Mouse (Mus musculus) embryonic facial prominence, embryonic 15.5 days (tissue): ENCODE results near the gene Nop10. TPM values are rescaled to one million over a fixed set of nuclear protein-coding genes. Genes with fewer than 3 reads are reported as not detected.

Experiments used
- ATAC-seq: fragments of 200-750 bp; cut with Nextera tagmentation; 2 replicates; pipeline ENCODE4 v1.8.0; 2017; ENCODE audit warnings: low read depth, moderate TSS enrichment; ENCODE audit not compliant: insufficient number of reproducible peaks, low FRiP score, low TSS enrichment
- H3K27ac ChIP-seq: fragments of 300-500 bp; sonication (generic); replicated peaks from 2 replicates; pipeline ENCODE4 v1.5.1; 2015; ENCODE audit warnings: mild to moderate bottlenecking, inconsistent platforms
- H3K27me3 ChIP-seq: fragments of 300-500 bp; sonication (generic); 2 replicates; pipeline ENCODE4 v1.6.1; 2015; ENCODE audit warnings: inconsistent platforms
- H3K36me3 ChIP-seq: fragments of 300-500 bp; sonication (generic); 2 replicates; pipeline ENCODE4 v1.6.1; 2015; ENCODE audit warnings: mild to moderate bottlenecking, inconsistent platforms
- H3K4me1 ChIP-seq: fragments of 300-500 bp; sonication (generic); 2 replicates; pipeline ENCODE4 v1.6.1; 2015; ENCODE audit warnings: inconsistent platforms
- H3K4me2 ChIP-seq: fragments of 300-500 bp; sonication (generic); replicated peaks from 2 replicates; pipeline ENCODE4 v1.6.1; 2015; ENCODE audit warnings: mild to moderate bottlenecking, inconsistent platforms
- H3K4me3 ChIP-seq: fragments of 300-500 bp; sonication (generic); replicated peaks from 2 replicates; pipeline ENCODE4 v1.5.1; 2015; ENCODE audit warnings: mild to moderate bottlenecking, inconsistent platforms
- H3K9ac ChIP-seq: fragments of 300-500 bp; sonication (generic); 2 replicates; pipeline ENCODE4 v1.6.1; 2015; ENCODE audit warnings: inconsistent platforms
- H3K9me3 ChIP-seq: fragments of 300-500 bp; sonication (generic); replicated peaks from 2 replicates; pipeline ENCODE4 v1.6.1; 2016; ENCODE audit warnings: inconsistent platforms
- WGBS: fragments of 180-500 bp; shearing (Covaris S2); methylation state at CpG from one replicate; pipeline ENCODE4 v1.1.7; 2015; 5-methylcytosine and 5-hydroxymethylcytosine counted together
- polyA plus RNA-seq: library from polyadenylated mRNA; unstranded; fragments of >200 nt; fragmentation: Nextera tagmentation; extraction: Ambion mirVana; gene quantifications from 2 replicates; pipeline ENCODE4 v1.2.1, GENCODE M21; 2015

The Nop10 gene
- polyA plus RNA-seq, 1 experiment from 2014 or later = 206 TPM

GRCm38 (mm10) chr2:112287059-112287458, 25.3 kb downstream of the Nop10 start:
- 66% methylated on average over 4 of the region's 4 CpGs for WGBS
- H3K4me2 ChIP-seq = no peak overlapping the region
- H3K27ac ChIP-seq = no peak overlapping the region
- H3K36me3 ChIP-seq = no peaks in the 10 kb centered on the region
- no peak overlapping the region for H3K9ac ChIP-seq
- H3K27me3 ChIP-seq = no peaks in the 10 kb centered on the region
- H3K4me3 ChIP-seq = no peak overlapping the region
- H3K9me3 ChIP-seq = no peaks in the 10 kb centered on the region
- peaks cover 8% of the 10 kb centered on the region for H3K4me1 ChIP-seq
- no peak for ATAC-seq

- H3K9ac ChIP-seq = no peak overlapping the region
- peaks cover 4% of the 10 kb centered on the region for H3K4me1 ChIP-seq
- H3K4me2 ChIP-seq = no peak overlapping the region
- H3K36me3 ChIP-seq = 0 out of 2 replicates have a peak, but pooled peaks cover 3% of the 10 kb centered on the region
- no peak overlapping the region for H3K4me3 ChIP-seq
- no peaks in the 10 kb centered on the region for H3K27me3 ChIP-seq
- no peaks in the 10 kb centered on the region for H3K9me3 ChIP-seq
- 79% methylated on average over 3 of the region's 3 CpGs for WGBS
- no peak for ATAC-seq
- H3K27ac ChIP-seq = no peak overlapping the region
Measured at GRCm38 (mm10) chr2:112289507-112289906, 27.8 kb downstream of the Nop10 start.

GRCm38 (mm10) chr2:112292823-112293222, 31.1 kb downstream of the Nop10 start:
- H3K4me2 ChIP-seq = no peak overlapping the region
- H3K27me3 ChIP-seq = no peaks in the 10 kb centered on the region
- no peak overlapping the region for H3K9ac ChIP-seq
- no peaks in the 10 kb centered on the region for H3K4me1 ChIP-seq
- no peak overlapping the region for H3K4me3 ChIP-seq
- 0 out of 2 replicates have a peak, but pooled peaks cover 6% of the 10 kb centered on the region for H3K36me3 ChIP-seq
- H3K9me3 ChIP-seq = no peaks in the 10 kb centered on the region
- no peak overlapping the region for H3K27ac ChIP-seq
- ATAC-seq = no peak
- 81% methylated on average over 2 of the region's 2 CpGs for whole genome bisulfite sequencing

- H3K27ac ChIP-seq = no peak overlapping the region
- H3K27me3 ChIP-seq = no peaks in the 10 kb centered on the region
- 65% methylated on average over 3 of the region's 3 CpGs for WGBS
Measured at GRCm38 (mm10) chr2:112296211-112296610, 34.5 kb downstream of the Nop10 start.

GRCm38 (mm10) chr2:112298221-112298620, 36.5 kb downstream of the Nop10 start:
- H3K27me3 ChIP-seq = no peaks in the 10 kb centered on the region
- no peak overlapping the region for H3K9ac ChIP-seq
- 0 out of 2 replicates have a peak, but pooled peaks cover 6% of the 10 kb centered on the region for H3K36me3 ChIP-seq
- no peak overlapping the region for H3K4me2 ChIP-seq
- H3K4me3 ChIP-seq = no peak overlapping the region
- WGBS = 88% methylated on average over 4 of the region's 4 CpGs
- ATAC-seq = no peak
- no peaks in the 10 kb centered on the region for H3K4me1 ChIP-seq
- no peaks in the 10 kb centered on the region for H3K9me3 ChIP-seq
- H3K27ac ChIP-seq = no peak overlapping the region

More at GRCm38 (mm10) chr2:112296211-112296610, 34.5 kb downstream of the Nop10 start:
- H3K9ac ChIP-seq = no peak overlapping the region
- no peaks in the 10 kb centered on the region for H3K9me3 ChIP-seq
- 0 out of 2 replicates have a peak, but pooled peaks cover 6% of the 10 kb centered on the region for H3K36me3 ChIP-seq
- ATAC-seq = no peak
- no peak overlapping the region for H3K4me2 ChIP-seq
- H3K4me3 ChIP-seq = no peak overlapping the region
- H3K4me1 ChIP-seq = no peaks in the 10 kb centered on the region

- Histone ChIP-seq H3K4me2 (no peak overlapping the region), H3K4me1 (no peaks in the 10 kb centered on the region), H3K27me3 (no peaks in the 10 kb centered on the region), H3K9me3 (no peaks in the 10 kb centered on the region), H3K27ac (no peak overlapping the region), H3K4me3 (no peak overlapping the region), H3K36me3 (no peaks in the 10 kb centered on the region), H3K9ac (no peak overlapping the region)
- ATAC-seq = no peak
- 82% methylated on average over 3 of the region's 3 CpGs for WGBS
Measured at GRCm38 (mm10) chr2:112308671-112309070, 46.9 kb downstream of the Nop10 start.

GRCm38 (mm10) chr2:112309161-112309600, 47.5 kb downstream of the Nop10 start:
- Histone ChIP-seq H3K9me3 (no peaks in the 10 kb centered on the region), H3K9ac (no peak overlapping the region), H3K4me2 (no peak overlapping the region), H3K4me1 (no peaks in the 10 kb centered on the region), H3K27me3 (no peaks in the 10 kb centered on the region), H3K4me3 (no peak overlapping the region), H3K27ac (no peak overlapping the region), H3K36me3 (no peaks in the 10 kb centered on the region)
- ATAC-seq = no peak
- WGBS = 65% methylated on average over 10 of the region's 10 CpGs

Other genes with a start within 250 kb of the Nop10 start
- gene Olfr1310, start 249.2 kb upstream of the Nop10 start, polyA plus RNA-seq = not detected in 2 replicates
- gene Olfr1311, start 237.5 kb upstream of the Nop10 start, polyA plus RNA-seq = not detected in 2 replicates
- gene Olfr1312, start 211.7 kb upstream of the Nop10 start, polyA plus RNA-seq = not detected in 2 replicates
- not detected in 2 replicates for gene Olfr1313, start 184.1 kb upstream of the Nop10 start, polyA plus RNA-seq
- gene Olfr1314, start 165.1 kb upstream of the Nop10 start, polyA plus RNA-seq = not detected in 2 replicates
- not detected in 2 replicates for gene Olfr1315-ps1, start 146.5 kb upstream of the Nop10 start, polyA plus RNA-seq
- not detected in 2 replicates for gene Olfr1316, start 126.9 kb upstream of the Nop10 start, polyA plus RNA-seq
- not detected in 2 replicates for gene Olfr1317, start 121.6 kb upstream of the Nop10 start, polyA plus RNA-seq
- gene Olfr1318, start 107.7 kb upstream of the Nop10 start, polyA plus RNA-seq = 0.09 TPM in 1 of 2 replicates, not detected in the other
- gene Lpcat4, start 22.5 kb upstream of the Nop10 start, polyA plus RNA-seq = 24.5 and 35.9 TPM in 2 replicates
- gene Nutm1, start 2.6 kb upstream of the Nop10 start, polyA plus RNA-seq = not detected in 2 replicates
- 11.1 and 11.8 TPM in 2 replicates for gene Slc12a6, start 3.9 kb downstream of the Nop10 start, polyA plus RNA-seq
- not detected in 2 replicates for gene Gm21985, start 4.4 kb downstream of the Nop10 start, polyA plus RNA-seq
- gene Emc4, start 106.1 kb downstream of the Nop10 start, polyA plus RNA-seq = 124 and 127 TPM in 2 replicates
- gene Katnbl1, start 117.3 kb downstream of the Nop10 start, polyA plus RNA-seq = 49.0 and 50.4 TPM in 2 replicates
- 19.6 TPM in 2 replicates for gene Emc7, start 193.1 kb downstream of the Nop10 start, polyA plus RNA-seq
- gene Chrm5, start 218.8 kb downstream of the Nop10 start, polyA plus RNA-seq = 0.13 TPM in 1 of 2 replicates, not detected in the other
- gene Aven, start 231.0 kb downstream of the Nop10 start, polyA plus RNA-seq = 4.9 and 5.3 TPM in 2 replicates